Mouse (Mus musculus): ENCODE results near the gene Usp20. TPM values are rescaled to one million over a fixed set of nuclear protein-coding genes. Genes with fewer than 3 reads are reported as not detected.

Usp20 gene
- polyA plus RNA-seq, 1 experiment = 18.5 TPM

DNA sequence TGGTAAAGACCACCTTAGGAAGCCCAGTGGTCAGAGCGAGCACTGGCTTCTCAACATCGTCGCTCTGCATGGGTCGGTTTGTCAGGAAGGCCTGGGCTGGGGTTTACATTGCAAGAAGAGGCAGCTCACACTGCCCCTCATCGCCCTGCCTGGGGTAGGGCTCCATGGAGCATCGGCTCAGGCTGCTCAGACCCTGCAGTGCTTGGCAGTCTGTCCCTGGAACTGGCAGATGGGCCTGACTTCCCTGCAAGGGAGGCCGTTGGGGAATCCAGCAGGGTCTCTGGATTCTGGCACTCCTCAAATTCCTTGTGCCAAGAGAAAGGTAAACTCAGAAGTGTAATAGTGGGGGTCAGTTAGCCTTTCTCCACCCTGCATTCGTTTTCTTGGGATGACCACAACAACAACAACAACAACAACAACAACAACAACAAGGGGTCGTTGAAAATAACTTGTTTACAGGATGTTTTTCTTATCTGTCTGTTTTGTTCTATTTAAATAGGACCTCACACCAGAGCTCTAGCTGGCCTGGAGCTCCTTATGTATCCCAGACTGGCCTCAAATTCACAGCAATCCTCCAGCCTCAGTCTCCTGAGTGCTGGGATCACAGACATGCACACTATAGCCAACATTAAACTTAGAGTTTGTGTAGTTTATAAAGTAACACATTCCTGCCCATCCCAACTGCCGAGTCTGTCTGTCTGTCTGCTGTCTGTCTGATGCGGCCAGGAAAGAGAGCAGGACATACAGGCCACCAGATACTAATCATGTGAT, 84.1 kb downstream of the Usp20 start:
- TF ChIP-seq POLR2A (IDR thresholded peaks at IDR 0.05; ENCODE audit: borderline replicate concordance, extremely low read depth, low read depth, low read length) (no peak), CTCF (IDR thresholded peaks at IDR 0.05; ENCODE audit: insufficient read depth, low read length) (no peak)
- no peak for DNase-seq
- 82% methylated on average over 11 of the region's 11 CpGs for WGBS
- Histone ChIP-seq H3K4me1 (ENCODE audit: control insufficient read depth, insufficient read depth, low read length) (no peaks in the 10 kb centered on the region), H3K4me3 (replicated peaks; ENCODE audit: extremely low read depth, low read depth, low read length) (no peak overlapping the region)

DNA sequence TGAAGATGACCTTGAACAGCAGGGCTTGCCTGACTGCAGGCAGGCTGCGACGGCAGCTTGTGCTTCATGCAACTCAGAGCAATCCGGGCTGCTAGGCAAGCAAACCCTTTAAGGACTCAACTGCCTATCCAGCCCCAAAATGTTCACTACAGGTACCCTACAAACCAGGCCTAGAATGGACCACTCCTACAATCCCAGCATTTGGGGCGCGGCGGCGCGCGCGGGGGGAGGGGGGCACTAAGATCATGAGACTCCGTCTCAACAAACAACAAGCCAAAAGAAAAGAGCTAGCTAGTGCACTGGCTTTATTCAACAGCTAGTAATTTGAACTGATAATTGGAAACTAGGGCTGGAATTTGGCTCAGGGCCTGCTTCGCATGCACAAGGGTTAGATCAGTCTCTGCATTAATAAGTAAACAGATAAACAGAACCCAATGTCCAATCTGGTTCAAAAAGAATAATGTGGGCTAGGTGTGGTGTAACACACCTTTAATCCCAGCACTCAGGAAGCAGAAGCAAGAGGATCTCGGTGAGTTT, 85.0 kb downstream of the Usp20 start:
- WGBS = 87% methylated on average over 13 of the region's 13 CpGs
- no peak for DNase-seq
- no peak for TF ChIP-seq POLR2A (IDR thresholded peaks at IDR 0.05; ENCODE audit: borderline replicate concordance, extremely low read depth, low read depth, low read length)
- TF ChIP-seq CTCF (IDR thresholded peaks at IDR 0.05; ENCODE audit: insufficient read depth, low read length) = no peak
- H3K4me3 ChIP-seq (replicated peaks; ENCODE audit: extremely low read depth, low read depth, low read length) = no peak overlapping the region
- no peaks in the 10 kb centered on the region for H3K4me1 ChIP-seq (ENCODE audit: control insufficient read depth, insufficient read depth, low read length)

DNA sequence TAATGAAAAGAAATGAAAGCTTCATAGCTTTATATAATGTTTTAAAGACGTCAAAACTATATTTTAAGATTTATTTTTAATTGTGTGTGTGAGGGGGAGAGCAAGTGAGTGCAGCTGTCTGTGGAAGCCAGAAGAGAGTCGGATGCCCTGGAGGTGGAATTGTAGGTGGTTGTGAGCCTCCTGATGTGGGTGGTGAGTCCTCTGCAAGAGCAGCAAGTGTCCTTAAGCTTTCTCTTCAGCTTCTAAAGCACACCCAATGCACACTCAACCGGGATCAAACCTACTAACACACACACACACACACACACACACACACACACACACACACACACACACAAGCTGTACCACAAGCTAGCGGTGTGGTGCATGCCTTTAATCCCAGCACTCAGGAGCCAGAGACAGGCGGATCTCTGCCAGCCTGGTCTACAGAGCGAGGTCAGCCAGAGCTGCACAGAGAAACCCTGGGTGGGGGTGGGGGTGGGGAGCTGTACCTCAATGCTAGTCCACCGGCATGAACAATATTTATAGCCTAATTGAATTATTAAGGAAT, 85.7 kb downstream of the Usp20 start:
- Histone ChIP-seq H3K4me3 (replicated peaks; ENCODE audit: extremely low read depth, low read depth, low read length) (no peak overlapping the region), H3K4me1 (ENCODE audit: control insufficient read depth, insufficient read depth, low read length) (no peaks in the 10 kb centered on the region)
- TF ChIP-seq POLR2A (IDR thresholded peaks at IDR 0.05; ENCODE audit: borderline replicate concordance, extremely low read depth, low read depth, low read length) (no peak), CTCF (IDR thresholded peaks at IDR 0.05; ENCODE audit: insufficient read depth, low read length) (no peak)
- DNase-seq = no peak
- 75% methylated on average over 7 of the region's 7 CpGs for WGBS

DNA sequence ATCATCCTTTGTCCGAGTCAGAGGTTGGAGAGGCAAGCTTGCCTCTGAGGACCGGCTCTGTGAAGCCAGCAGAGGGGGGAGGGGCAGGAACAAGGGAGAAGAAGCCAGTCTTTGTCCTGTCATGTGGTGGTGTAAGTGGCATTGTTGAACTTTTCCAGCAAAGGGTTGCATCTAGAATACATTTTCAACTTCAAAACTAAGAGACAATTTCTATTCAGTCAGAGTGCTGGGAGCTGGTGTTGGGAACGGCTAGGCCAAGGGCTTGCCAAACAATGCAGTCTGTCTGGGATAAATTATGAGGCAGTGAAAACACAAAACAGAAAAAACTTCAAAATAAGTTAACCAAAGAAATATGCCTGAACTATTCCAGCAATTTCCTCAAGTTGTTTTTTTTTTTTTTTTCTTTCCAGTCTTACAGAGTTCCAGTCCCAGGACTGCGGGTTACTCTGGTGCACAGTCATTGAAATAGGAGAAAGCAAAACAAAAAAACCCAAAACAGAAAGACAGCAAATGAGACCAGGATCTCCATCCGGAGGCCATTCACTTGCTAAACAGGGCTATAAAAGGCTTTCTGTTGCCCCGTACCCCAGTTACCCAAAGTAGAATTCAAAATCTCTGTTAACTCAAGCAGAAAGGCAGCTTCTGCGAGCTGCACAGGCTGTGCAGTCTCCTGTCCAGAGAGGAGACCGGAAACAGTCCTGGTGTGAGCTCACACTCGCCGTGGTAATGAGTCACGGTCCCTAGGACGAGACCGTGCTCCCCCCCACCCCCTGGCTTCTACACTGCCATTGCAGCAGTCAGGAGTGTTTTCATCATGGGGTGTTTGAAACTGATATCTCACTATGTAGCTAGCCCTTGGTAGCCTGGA, 86.4 kb downstream of the Usp20 start:
- Histone ChIP-seq H3K4me1 (ENCODE audit: control insufficient read depth, insufficient read depth, low read length) (no peaks in the 10 kb centered on the region), H3K4me3 (replicated peaks; ENCODE audit: extremely low read depth, low read depth, low read length) (no peak overlapping the region)
- WGBS = 52% methylated on average over 13 of the region's 13 CpGs
- no peak for TF ChIP-seq CTCF (IDR thresholded peaks at IDR 0.05; ENCODE audit: insufficient read depth, low read length)
- TF ChIP-seq POLR2A (IDR thresholded peaks at IDR 0.05; ENCODE audit: borderline replicate concordance, extremely low read depth, low read depth, low read length) = no peak
- no peak for DNase-seq

DNA sequence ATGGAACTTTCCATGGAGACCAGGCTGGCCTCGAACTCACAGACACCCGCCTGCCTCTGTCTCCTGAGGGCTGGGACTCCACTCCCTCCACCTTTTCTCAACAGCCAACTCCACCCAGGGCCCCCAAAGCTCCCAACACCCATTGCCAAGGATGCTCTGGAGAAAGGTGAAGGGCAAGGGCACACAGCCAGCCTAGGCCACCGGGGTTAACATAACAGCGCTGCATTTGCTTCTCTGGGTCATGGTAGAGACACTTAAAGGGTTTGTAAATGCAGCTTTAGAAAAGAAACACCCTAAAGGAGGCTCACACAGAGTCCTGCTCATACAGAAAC, 87.0 kb downstream of the Usp20 start:
- no peak for TF ChIP-seq POLR2A (IDR thresholded peaks at IDR 0.05; ENCODE audit: borderline replicate concordance, extremely low read depth, low read depth, low read length)
- no peak for TF ChIP-seq CTCF (IDR thresholded peaks at IDR 0.05; ENCODE audit: insufficient read depth, low read length)
- Histone ChIP-seq H3K4me3 (replicated peaks; ENCODE audit: extremely low read depth, low read depth, low read length) (no peak overlapping the region), H3K4me1 (ENCODE audit: control insufficient read depth, insufficient read depth, low read length) (no peaks in the 10 kb centered on the region)
- DNase-seq = no peak
- 77% methylated on average over 4 of the region's 4 CpGs for WGBS

DNA sequence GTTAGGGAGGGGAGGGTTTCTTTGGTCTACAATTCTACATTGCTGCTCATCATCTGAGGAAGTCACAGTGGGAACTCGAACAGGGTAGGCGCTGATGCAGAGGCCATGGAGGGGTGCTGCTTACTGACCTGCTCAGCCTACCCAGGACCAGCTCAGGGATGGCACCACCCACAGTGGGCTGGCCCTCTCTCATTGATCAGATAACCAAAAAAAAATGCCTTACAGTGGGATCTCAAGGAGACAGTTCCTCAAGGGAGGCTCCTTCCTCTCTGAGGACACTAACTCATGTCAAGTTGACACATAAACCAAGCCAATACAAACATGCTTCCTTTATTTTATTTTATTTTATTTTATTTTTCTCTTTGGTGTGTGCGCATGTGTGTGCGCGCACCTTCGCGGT, 87.4 kb downstream of the Usp20 start:
- WGBS = 91% methylated on average over 7 of the region's 7 CpGs
- Histone ChIP-seq H3K4me1 (ENCODE audit: control insufficient read depth, insufficient read depth, low read length) (no peaks in the 10 kb centered on the region), H3K4me3 (replicated peaks; ENCODE audit: extremely low read depth, low read depth, low read length) (no peak overlapping the region)
- no peak for TF ChIP-seq CTCF (IDR thresholded peaks at IDR 0.05; ENCODE audit: insufficient read depth, low read length)
- TF ChIP-seq POLR2A (IDR thresholded peaks at IDR 0.05; ENCODE audit: borderline replicate concordance, extremely low read depth, low read depth, low read length) = no peak
- no peak for DNase-seq

Other genes with a start within 250 kb of the Usp20 start
- gene 1700001O22Rik, start 178.6 kb upstream of the Usp20 start, polyA plus RNA-seq (2012; rRNA removed) = 1.8 and 2.2 TPM in 2 replicates
- 20.2 and 23.4 TPM in 2 replicates for gene Ntmt1, start 174.5 kb upstream of the Usp20 start, polyA plus RNA-seq (2012; rRNA removed)
- 42.0 and 44.8 TPM in 2 replicates for gene Asb6, start 151.9 kb upstream of the Usp20 start, polyA plus RNA-seq (2012; rRNA removed)
- 6.2 and 6.6 TPM in 2 replicates for gene Prrx2, start 147.3 kb upstream of the Usp20 start, polyA plus RNA-seq (2012; rRNA removed)
- 39.2 and 42.3 TPM in 2 replicates for gene Ptges, start 52.4 kb upstream of the Usp20 start, polyA plus RNA-seq (2012; rRNA removed)
- gene Tor1b, start 29.3 kb upstream of the Usp20 start, polyA plus RNA-seq (2012; rRNA removed) = 23.6 and 30.2 TPM in 2 replicates
- gene Tor1a, start 14.3 kb upstream of the Usp20 start, polyA plus RNA-seq (2012; rRNA removed) = 33.3 and 37.4 TPM in 2 replicates
- 19.7 and 33.2 TPM in 2 replicates for gene BC005624, start 78 bp upstream of the Usp20 start, polyA plus RNA-seq (2012; rRNA removed)
- gene Fnbp1, start 159.7 kb downstream of the Usp20 start, polyA plus RNA-seq (2012; rRNA removed) = 39.9 and 47.4 TPM in 2 replicates
- 20.8 and 24.4 TPM in 2 replicates for gene Gpr107, start 170.0 kb downstream of the Usp20 start, polyA plus RNA-seq (2012; rRNA removed)